Mouse (Mus musculus) cerebellum, adult 2 months (tissue): ENCODE measurements at regions not wholly inside any gene's neighbourhood (a gene's known extent, or its start where the extent isn't known, plus 50 kb on each side); places are given as distances from the start of the nearest gene placed in this dataset.

Source experiments
- CTCF ChIP-seq: fragments of 200-500 bp; IDR thresholded peaks from 2 replicates; pipeline ENCODE4 v1.5.1; 2011; ENCODE audit warnings: low read depth, mild to moderate bottlenecking, control low read depth, low read length, moderate library complexity, borderline replicate concordance; ENCODE audit not compliant: insufficient read depth
- POLR2A ChIP-seq: fragments of 200-500 bp; IDR thresholded peaks from 2 replicates; pipeline ENCODE4 v1.6.1; 2011; ENCODE audit warnings: low read length, control low read depth, borderline replicate concordance; ENCODE audit not compliant: insufficient read depth

GRCm38 (mm10) chr3:38806469-38807055 is 80.2 kb upstream of the Fat4 start:
- TF ChIP-seq CTCF = no peak
- no peak for TF ChIP-seq POLR2A
